In genomic region chr3:120192439-120193326, GRCm38 (mm10) we compare ENCODE assay signal across 8 mouse cellular contexts.
DNase-seq lines count a peak whose midpoint lies in the region; ATAC-seq lines count a peak whose summit lies in the region.

No protein-coding gene starts in this region.

- H3K27ac ChIP-seq in forebrain, embryonic 14.5 days (ENCODE audit: low read depth, low read length) = no peak overlapping the region
- H3K27ac ChIP-seq in hindbrain, embryonic 15.5 days (replicated peaks) = no peak overlapping the region

- no peaks in the 10 kb centered on the region for H3K36me3 ChIP-seq in forebrain, embryonic 14.5 days (ENCODE audit: control insufficient read depth, insufficient read depth, low read length)
- H3K36me3 ChIP-seq in hindbrain, embryonic 15.5 days = no peaks in the 10 kb centered on the region

- peaks cover 5% of the 10 kb centered on the region; the same call in 1 of the 2 replicates for H3K4me1 ChIP-seq in forebrain, embryonic 14.5 days (ENCODE audit: control insufficient read depth, insufficient read depth, low read length)
- H3K4me1 ChIP-seq in hindbrain, embryonic 15.5 days (replicated peaks) = peaks cover 6% of the 10 kb centered on the region

- 32% methylated on average over 15 of the region's 15 CpGs for WGBS in forebrain, embryonic 14.5 days
- 28% methylated on average over 15 of the region's 15 CpGs for WGBS in hindbrain, embryonic 15.5 days

- no peak overlapping the region for H3K9ac ChIP-seq in forebrain, embryonic 14.5 days (ENCODE audit: low read length)
- no peak overlapping the region for H3K9ac ChIP-seq in hindbrain, embryonic 15.5 days

- H3K27me3 ChIP-seq in forebrain, embryonic 14.5 days (replicated peaks; ENCODE audit: control insufficient read depth, insufficient read depth, low read length) = no peaks in the 10 kb centered on the region
- H3K27me3 ChIP-seq in hindbrain, embryonic 15.5 days = no peaks in the 10 kb centered on the region

- ATAC-seq in forebrain, embryonic 14.5 days = peak; percentile 84
- peak; percentile 68; the same call in 1 of the 2 replicates for ATAC-seq in hindbrain, embryonic 15.5 days (ENCODE audit: low FRiP score, low read depth)

- peak overlapping the region; percentile 14; the same call in 1 of the 2 replicates for H3K4me2 ChIP-seq in forebrain, embryonic 14.5 days (ENCODE audit: low read length)
- peak overlapping the region; percentile 40 for H3K4me2 ChIP-seq in hindbrain, embryonic 15.5 days

- no peak overlapping the region for H3K4me3 ChIP-seq in forebrain, embryonic 14.5 days (ENCODE audit: low read depth, low read length)
- no peak overlapping the region for H3K4me3 ChIP-seq in hindbrain, embryonic 15.5 days

- peak; percentile 74 for DNase-seq in MN1 (ENCODE audit: low spot score)
- DNase-seq in brain, embryonic 18.5 days (ENCODE audit: low read depth, low spot score) = peak; percentile 76
- peak; percentile 90 for DNase-seq in forebrain, embryonic 14.5 days (ENCODE audit: low spot score)
- peak; percentile 55 to 74 for DNase-seq in layer of hippocampus, postnatal 25 days (ENCODE audit: extremely low spot score in 1 of 2, low spot score in 1 of 2)
- DNase-seq in lung, postnatal 14 days = peak; percentile 62
- peak; percentile 74 for DNase-seq in right cerebral cortex, postnatal 25 days
- no peak for DNase-seq in thymus, postnatal 25 days

- no peaks in the 10 kb centered on the region for H3K9me3 ChIP-seq in forebrain, embryonic 14.5 days (replicated peaks; ENCODE audit: control insufficient read depth, low read length)
- no peaks in the 10 kb centered on the region for H3K9me3 ChIP-seq in hindbrain, embryonic 15.5 days
